Mouse (Mus musculus) thymus, adult 2 months (tissue): ENCODE results near the gene Clmn.

Experiments
- CTCF ChIP-seq: fragments of 200-500 bp; IDR thresholded peaks from 2 replicates; pipeline ENCODE4 v1.5.1; 2012; ENCODE audit warnings: mild to moderate bottlenecking, control low read depth, low read length, moderate library complexity, borderline replicate concordance; ENCODE audit not compliant: control insufficient read depth, poor library complexity, insufficient read depth; ENCODE audit errors: extremely low read depth
- POLR2A ChIP-seq: fragments of 200-500 bp; IDR thresholded peaks from 2 replicates; pipeline ENCODE4 v1.6.1; 2012; ENCODE audit warnings: mild to moderate bottlenecking, low read length, control low read depth, moderate library complexity; ENCODE audit not compliant: control insufficient read depth, poor library complexity, insufficient read depth; ENCODE audit errors: extremely low read depth

DNA sequence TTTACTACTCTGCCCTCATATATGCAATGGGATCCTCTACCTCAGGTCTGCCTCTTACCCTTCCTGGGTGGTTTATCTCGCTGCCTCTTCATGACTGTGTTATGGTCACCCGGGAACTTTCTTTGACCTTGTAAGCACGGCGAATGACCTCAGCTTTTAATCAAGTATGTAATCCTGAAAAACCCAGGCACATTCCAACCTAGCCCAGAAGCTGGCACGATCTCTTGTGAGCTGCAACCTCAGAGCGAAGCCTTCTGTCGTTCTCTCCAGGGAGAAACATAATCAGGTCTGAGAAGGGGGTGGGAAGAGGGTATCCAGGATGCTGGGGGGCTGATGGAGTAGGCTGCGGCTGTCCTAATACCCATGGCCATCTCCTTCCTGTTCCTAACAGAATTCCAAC lies 45.8 kb downstream of the Clmn start:
- TF ChIP-seq CTCF (no peak), POLR2A (no peak)
